Mouse (Mus musculus) cerebellum, adult 2 months (tissue): ENCODE measurements around the gene Hspa1a. TPM values are rescaled to one million over a fixed set of nuclear protein-coding genes. Genes with fewer than 3 reads are reported as not detected.
A peak's percentile ranks its signal among the peaks of the same experiment; 100 is the strongest.
"Not testable (repeated sequence)": the region's sequence is repeated elsewhere in the genome, so short reads cannot be mapped to it uniquely, and the experiment has no call there.

Source experiments
- DNase-seq, 2 experiments: peaks; one replicate each; pipeline ENCODE4 v3.0.0; 2021
- H3K27ac ChIP-seq: fragments of 200-500 bp; 2 replicates; pipeline ENCODE4 v1.5.1; 2012; ENCODE audit warnings: low read length, control low read depth, inconsistent platforms; ENCODE audit not compliant: insufficient read depth
- H3K27me3 ChIP-seq: fragments of 200-500 bp; 2 replicates; pipeline ENCODE4 v1.6.1; 2012; ENCODE audit warnings: inconsistent platforms, mild to moderate bottlenecking, low read length, moderate library complexity; ENCODE audit not compliant: control insufficient read depth, insufficient read depth
- H3K4me1 ChIP-seq: fragments of 200-500 bp; 2 replicates; pipeline ENCODE4 v1.6.1; 2011; ENCODE audit warnings: low read length; ENCODE audit not compliant: control insufficient read depth, insufficient read depth
- H3K4me3 ChIP-seq: fragments of 200-500 bp; replicated peaks from 2 replicates; pipeline ENCODE3; 2011; ENCODE audit warnings: mild to moderate bottlenecking, low read depth, low read length, control low read depth; ENCODE audit not compliant: insufficient read depth
- CTCF ChIP-seq: fragments of 200-500 bp; IDR thresholded peaks from 2 replicates; pipeline ENCODE4 v1.5.1; 2011; ENCODE audit warnings: low read depth, mild to moderate bottlenecking, control low read depth, low read length, moderate library complexity, borderline replicate concordance; ENCODE audit not compliant: insufficient read depth
- POLR2A ChIP-seq: fragments of 200-500 bp; IDR thresholded peaks from 2 replicates; pipeline ENCODE4 v1.6.1; 2011; ENCODE audit warnings: low read length, control low read depth, borderline replicate concordance; ENCODE audit not compliant: insufficient read depth
- WGBS: fragments of 180-500 bp; shearing (Covaris S2); methylation state at CpG from one replicate; pipeline ENCODE4 v1.1.7; 2018; 5-methylcytosine and 5-hydroxymethylcytosine counted together
- polyA plus RNA-seq: library from polyadenylated mRNA; depleted of rRNA; stranded (reverse); fragments of >200 nt; gene quantifications from 2 replicates; pipeline ENCODE4 v1.2.3, GENCODE M21; 2012

Hspa1a gene
- polyA plus RNA-seq, 1 experiment, result 10.5 TPM

DNA sequence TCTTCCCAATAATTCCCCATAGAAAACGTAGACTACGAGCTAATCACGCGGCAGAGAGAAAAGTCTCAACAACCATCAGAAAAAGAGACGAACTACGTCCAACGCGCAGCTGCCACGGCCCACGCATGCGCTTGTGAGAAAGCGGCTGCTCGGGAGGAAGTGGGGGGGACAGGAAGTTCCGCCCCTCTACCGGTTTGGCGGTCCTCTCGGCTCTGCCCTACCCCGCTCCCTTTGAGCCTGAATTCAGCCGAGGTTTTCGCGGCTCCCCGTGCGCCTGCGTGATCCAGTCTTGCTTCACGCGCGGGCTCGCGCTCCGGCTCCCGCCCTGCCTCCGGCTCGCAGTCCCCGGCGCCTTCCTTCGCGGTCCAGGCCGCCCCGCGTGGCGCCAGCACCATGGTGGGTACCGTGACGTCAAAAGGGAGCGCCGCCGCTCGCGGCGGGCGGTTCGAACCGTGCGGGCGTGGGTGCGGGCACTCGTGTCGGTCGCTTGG is 9.8 kb upstream of the Hspa1a start, which contains the start of gene Lsm2:
Lsm2 (plus strand) TSS at position 173 of the 491 bp plus-strand sequence.
- under 1% methylated on average over 58 of the region's 58 CpGs for WGBS
- H3K4me1 ChIP-seq, result peaks cover 3% of the 10 kb centered on the region; the same call in 1 of the 2 replicates

GRCm38 (mm10) chr17:34980655-34981054 is 8.7 kb upstream of the Hspa1a start:
- Histone ChIP-seq H3K4me3 (peak overlapping the region; percentile 45), H3K4me1 (peaks cover 3% of the 10 kb centered on the region; the same call in 1 of the 2 replicates), H3K27me3 (no peaks in the 10 kb centered on the region), H3K27ac (peak overlapping the region; percentile 64; the same call in 1 of the 2 replicates)
- 4% methylated on average over 2 of the region's 2 CpGs for WGBS
- DNase-seq, result peak in 1 of 2 experiments; percentile 66
- peak; percentile 38; the same call in 1 of the 2 replicates for TF ChIP-seq CTCF
- no peak for TF ChIP-seq POLR2A

More for the DNA sequence above, 9.8 kb upstream of the Hspa1a start, which contains the start of gene Lsm2:
- TF ChIP-seq POLR2A, result peak; percentile 98
- no peak for TF ChIP-seq CTCF
- Histone ChIP-seq H3K4me3 (peak within 1 kb of the TSS; percentile 75), H3K27me3 (no peaks in the 10 kb centered on the region), H3K27ac (peak within 1 kb of the TSS; percentile 89)
- peak; percentile 94 to 95 for DNase-seq

DNA sequence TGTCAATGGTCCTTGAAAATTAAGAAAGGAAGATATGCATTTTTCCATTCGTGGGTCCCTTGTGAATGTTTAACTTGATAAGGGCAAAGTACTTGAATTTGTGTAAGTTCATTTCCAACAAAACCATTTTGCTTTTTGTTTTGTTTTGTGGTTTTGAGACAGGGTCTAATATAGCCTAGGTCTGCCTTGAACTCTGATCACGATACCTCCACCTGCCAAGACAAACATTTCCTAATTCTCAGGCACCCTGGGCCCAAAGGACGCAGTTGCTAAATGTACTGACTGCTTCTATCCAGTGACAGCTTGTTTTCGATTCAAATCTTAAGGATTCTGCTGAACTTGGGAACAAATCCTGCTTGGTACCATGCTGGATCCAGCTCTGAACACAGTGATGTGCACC is 7.7 kb upstream of the Hspa1a start:
- Histone ChIP-seq H3K4me1 (peaks cover 3% of the 10 kb centered on the region; the same call in 1 of the 2 replicates), H3K27ac (no peak overlapping the region), H3K27me3 (no peaks in the 10 kb centered on the region), H3K4me3 (no peak overlapping the region)
- TF ChIP-seq POLR2A (no peak), CTCF (no peak)
- 92% methylated on average over 4 of the region's 4 CpGs for WGBS
- no peak for DNase-seq

DNA sequence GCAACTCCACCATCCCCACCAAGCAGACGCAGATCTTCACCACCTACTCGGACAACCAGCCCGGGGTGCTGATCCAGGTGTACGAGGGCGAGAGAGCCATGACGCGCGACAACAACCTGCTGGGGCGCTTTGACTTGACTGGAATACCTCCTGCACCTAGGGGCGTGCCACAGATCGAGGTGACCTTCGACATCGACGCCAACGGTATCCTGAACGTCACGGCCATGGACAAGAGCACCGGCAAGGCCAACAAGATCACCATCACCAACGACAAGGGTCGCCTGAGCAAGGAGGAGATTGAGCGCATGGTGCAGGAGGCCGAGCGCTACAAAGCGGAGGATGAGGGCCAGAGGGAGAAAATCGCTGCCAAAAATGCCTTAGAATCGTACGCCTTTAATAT is 6.3 kb upstream of the Hspa1a start:
- DNase-seq, result no peak
- WGBS, result 89% methylated on average over 27 of the region's 27 CpGs

GRCm38 (mm10) chr17:34977000-34977399 is 5.0 kb upstream of the Hspa1a start:
- no peak for TF ChIP-seq CTCF
- no peak for TF ChIP-seq POLR2A
- H3K4me3 ChIP-seq, result no peak overlapping the region
- peaks cover 3% of the 10 kb centered on the region; the same call in 1 of the 2 replicates for H3K4me1 ChIP-seq
- H3K27ac ChIP-seq, result no peak overlapping the region
- no peaks in the 10 kb centered on the region for H3K27me3 ChIP-seq
- WGBS, result 80% methylated on average over 20 of the region's 20 CpGs
- DNase-seq, result no peak

More for the DNA sequence above, 6.3 kb upstream of the Hspa1a start:
- peaks cover 3% of the 10 kb centered on the region; the same call in 1 of the 2 replicates for H3K4me1 ChIP-seq
- H3K4me3 ChIP-seq, result no peak overlapping the region
- TF ChIP-seq POLR2A, result no peak
- TF ChIP-seq CTCF, result no peak
- no peaks in the 10 kb centered on the region for H3K27me3 ChIP-seq
- no peak overlapping the region for H3K27ac ChIP-seq

DNA sequence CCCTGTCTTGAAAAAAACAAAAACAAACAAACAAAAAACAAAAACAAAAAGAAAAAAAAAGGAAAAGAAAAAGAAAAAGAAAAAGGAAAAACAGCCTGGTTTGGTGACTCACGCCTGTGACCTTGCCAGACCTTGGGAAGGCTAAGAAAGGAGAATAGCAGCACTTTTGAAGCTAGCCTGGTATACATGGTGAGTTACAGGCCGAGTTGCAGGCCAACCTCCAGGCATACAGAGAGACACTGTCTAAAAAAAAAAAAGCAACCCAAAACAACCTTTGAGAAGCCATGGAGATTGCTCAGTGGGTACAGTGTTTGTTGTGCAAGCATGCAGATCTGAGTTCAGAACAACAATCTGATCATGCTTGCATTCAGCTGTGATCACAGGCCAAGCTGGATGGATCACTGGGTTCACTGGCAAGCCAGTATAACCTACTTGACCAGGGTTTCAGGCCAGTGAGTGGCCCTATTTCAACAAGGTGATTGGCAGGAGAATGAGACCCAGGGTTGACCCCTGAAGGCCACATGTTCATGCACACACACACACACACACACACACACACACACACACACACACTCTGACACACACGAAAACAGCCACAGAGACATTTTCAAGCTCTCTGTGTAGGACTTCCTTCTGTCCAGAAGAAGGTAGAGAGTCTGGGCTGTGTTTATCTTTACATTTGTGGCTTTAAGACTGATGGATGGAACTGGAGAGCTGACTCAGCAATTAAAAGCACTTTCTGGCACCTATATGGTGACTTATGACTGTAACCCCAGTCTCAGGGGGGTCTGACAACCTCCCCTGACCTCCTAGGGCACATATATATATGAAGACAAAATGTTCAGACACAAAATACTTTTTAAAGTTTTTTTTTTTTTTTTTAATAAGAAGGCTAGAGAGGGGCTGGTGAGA is 3.9 kb upstream of the Hspa1a start:
- TF ChIP-seq POLR2A (no peak), CTCF (no peak)
- H3K4me1 ChIP-seq, result peaks cover under 1% of the 10 kb centered on the region; the same call in 1 of the 2 replicates
- no peak overlapping the region for H3K27ac ChIP-seq
- no peaks in the 10 kb centered on the region for H3K27me3 ChIP-seq
- WGBS, result 77% methylated on average over 3 of the region's 3 CpGs
- H3K4me3 ChIP-seq, result no peak overlapping the region
- DNase-seq, result no peak

DNA sequence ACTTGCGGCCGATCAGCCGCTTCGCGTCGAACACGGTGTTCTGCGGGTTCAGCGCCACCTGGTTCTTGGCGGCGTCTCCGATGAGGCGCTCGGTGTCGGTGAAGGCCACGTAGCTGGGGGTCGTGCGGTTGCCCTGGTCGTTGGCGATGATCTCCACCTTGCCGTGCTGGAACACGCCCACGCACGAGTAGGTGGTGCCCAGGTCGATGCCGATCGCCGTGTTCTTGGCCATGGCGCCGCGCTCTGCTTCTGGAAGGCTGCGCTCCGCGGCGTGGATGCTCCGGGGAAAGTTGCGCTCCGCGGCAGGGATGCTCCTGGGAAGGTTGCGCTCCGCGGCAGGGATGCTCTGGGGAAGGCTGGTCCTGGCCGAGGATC is 275 bp downstream of the Hspa1a start:
- not testable (repeated sequence) for H3K27me3 ChIP-seq, DNase-seq, H3K4me1 ChIP-seq, H3K27ac ChIP-seq
- 2% methylated on average over 22 of the region's 43 CpGs for WGBS
- peak overlapping the region; percentile 57 for H3K4me3 ChIP-seq

DNA sequence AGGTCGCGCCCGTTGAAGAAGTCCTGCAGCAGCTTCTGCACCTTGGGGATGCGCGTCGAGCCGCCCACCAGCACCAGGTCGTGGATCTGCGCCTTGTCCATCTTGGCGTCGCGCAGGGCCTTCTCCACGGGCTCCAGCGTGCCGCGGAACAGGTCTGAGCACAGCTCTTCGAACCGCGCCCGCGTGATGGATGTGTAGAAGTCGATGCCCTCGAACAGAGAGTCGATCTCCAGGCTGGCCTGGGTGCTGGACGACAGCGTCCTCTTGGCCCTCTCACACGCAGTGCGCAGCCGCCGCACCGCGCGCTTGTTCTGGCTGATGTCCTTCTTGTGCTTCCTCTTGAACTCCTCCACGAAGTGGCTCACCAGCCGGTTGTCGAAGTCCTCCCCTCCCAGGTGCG is 1.1 kb downstream of the Hspa1a start:
- not testable (repeated sequence) for H3K27ac ChIP-seq, DNase-seq
- WGBS, result 31% methylated on average over 21 of the region's 37 CpGs

DNA sequence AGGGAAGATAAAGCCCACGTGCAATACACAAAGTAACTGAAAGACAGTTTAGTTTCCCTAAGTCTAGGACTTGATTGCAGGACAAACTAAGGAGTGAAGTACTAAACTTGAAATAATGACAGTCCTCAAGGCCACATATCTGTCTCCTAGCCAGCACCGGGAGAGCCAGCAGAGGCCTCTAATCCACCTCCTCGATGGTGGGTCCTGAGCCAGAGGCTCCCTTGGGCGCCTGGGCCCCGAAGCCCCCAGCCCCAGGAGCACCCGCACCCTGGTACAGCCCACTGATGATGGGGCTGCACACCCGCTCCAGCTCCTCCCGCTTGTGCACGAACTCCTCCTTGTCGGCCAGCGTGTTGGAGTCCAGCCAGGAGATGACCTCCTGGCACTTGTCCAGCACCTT is 2.1 kb downstream of the Hspa1a start, which contains the start of gene Gm20481:
Gm20481 (plus strand) TSS at position 91 of the 400 bp plus-strand sequence.
- H3K27ac ChIP-seq, H3K4me1 ChIP-seq, H3K27me3 ChIP-seq, H3K4me3 ChIP-seq, DNase-seq: not testable (repeated sequence)
- WGBS, result 49% methylated on average over 8 of the region's 11 CpGs

More for the DNA sequence above, 1.1 kb downstream of the Hspa1a start:
- not testable (repeated sequence) for H3K27me3 ChIP-seq, H3K4me3 ChIP-seq, H3K4me1 ChIP-seq
